Mouse (Mus musculus) large intestine, adult 2 months (tissue): ENCODE data around the gene Ugt2a3. TPM values are rescaled to one million over a fixed set of nuclear protein-coding genes. Genes with fewer than 3 reads are reported as not detected.
"Not testable (repeated sequence)": the region's sequence is repeated elsewhere in the genome, so short reads cannot be mapped to it uniquely, and the experiment has no call there.

Experiments
- DNase-seq: peaks from one replicate; pipeline ENCODE4 v3.0.0-alpha.2; 2012; ENCODE audit warnings: low read depth, low spot score
- WGBS: fragments of 180-500 bp; shearing (Covaris S2); methylation state at CpG from one replicate; pipeline ENCODE4 v1.1.7; 2018; 5-methylcytosine and 5-hydroxymethylcytosine counted together
- polyA plus RNA-seq: library from polyadenylated mRNA; depleted of rRNA; stranded (reverse); fragments of >200 nt; gene quantifications from 2 replicates; pipeline ENCODE4 v1.2.3, GENCODE M21; 2012; rRNA removed

Gene Ugt2a3
- 2.2 and 18.9 TPM in 2 replicates for polyA plus RNA-seq

DNA sequence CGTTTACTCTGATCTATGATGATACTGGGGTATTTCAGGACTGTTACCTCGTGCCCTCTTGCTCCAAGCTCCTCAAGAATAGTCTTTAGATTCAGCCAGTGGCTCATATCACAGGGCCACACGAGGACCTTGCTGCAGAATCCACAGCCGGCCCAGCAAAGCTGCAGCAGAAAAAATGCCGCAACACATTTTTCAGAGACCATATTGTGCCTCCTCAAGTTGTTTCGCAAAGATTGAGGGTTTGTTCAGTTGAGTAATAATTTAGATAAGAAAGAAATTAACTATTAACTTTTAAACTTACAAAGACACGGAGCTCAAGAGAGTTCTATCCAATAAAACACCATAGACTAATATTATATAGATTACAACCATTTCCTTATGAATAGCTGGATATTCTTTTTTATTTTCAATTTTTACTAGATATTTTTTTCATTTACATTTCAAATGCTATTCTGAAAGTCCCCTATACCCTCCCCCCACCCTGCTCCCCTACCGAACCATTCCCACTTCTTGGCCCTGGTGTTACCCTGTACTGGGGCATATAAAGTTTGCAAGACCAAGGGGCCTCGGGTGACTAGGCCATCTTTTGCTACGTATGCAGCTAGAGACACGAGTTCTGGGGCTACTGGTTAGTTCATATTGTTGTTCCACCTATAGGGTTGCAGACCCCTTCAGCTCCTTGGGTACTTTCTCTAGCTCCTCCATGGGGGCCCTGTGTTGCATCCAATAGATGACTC lies at the start of gene Ugt2a3:
Ugt2a3 (minus strand) TSS at position 235 of the 737 bp plus-strand sequence.
- WGBS = 37% methylated on average over 11 of the region's 11 CpGs
- no peak for DNase-seq

DNA sequence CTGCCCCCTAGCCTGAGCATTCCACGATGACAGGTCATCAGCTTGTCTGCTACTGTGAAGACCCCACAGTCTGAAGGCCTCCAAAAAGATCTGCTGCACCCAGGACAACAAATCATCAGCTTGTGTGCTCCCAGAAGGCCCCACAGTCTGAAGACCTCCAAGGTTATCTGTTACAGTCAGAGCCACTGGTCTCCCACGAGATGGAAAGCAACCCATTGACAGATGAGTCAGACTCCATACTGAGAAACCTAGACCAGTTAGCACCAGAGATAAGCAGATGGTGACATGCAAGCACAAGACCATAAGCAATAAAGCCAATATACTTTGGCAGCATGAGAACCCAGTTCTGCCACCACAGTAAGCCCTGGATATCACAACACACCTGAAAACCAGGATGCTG lies 43.2 kb upstream of the Ugt2a3 start:
- WGBS = 55% methylated on average over 2 of the region's 2 CpGs
- DNase-seq = no peak

DNA sequence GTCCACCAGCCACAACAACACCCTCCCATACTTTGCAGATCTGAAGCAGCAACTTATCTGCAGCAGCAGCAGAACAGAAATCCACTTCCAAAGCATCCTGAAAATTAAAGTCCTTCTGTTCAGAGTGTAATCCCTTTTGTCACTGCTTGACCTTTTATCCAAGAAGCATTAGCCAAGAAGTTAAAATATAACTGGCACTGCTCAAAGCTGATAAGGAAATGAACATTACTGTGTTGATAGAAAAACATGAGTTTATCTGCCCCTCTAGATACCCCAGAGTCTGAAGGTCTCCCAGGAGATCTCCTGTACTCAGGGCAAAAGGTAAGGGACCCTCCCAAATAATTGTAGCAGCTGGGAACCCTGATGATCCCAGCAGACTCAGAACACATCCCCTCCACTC lies 42.8 kb upstream of the Ugt2a3 start:
- DNase-seq = no peak

DNA sequence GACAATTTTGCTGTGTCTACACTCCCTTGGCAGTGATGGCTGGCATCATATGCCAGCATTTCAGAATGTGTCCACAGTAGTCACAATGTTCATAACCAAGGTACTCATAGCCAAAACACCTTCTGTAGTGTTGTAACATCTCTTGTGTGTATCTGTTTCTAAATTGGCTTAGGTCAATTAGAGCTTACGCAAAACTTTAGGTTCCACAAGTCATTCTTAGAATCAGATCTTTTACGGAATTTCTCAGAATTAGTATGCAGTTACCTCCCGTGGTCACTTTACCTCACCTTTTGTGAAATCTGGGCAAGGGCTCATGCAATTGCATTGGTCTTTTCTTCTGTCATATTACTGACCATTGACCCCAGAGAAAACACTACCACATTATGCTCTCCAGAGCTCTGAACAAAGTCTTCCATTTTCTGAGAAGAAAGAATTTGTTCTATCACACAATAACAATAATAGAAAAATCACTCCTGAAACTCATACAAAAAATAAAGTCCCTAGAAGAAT lies 38.9 kb upstream of the Ugt2a3 start:
- 90% methylated on average over 3 of the region's 3 CpGs for WGBS
- no peak for DNase-seq

DNA sequence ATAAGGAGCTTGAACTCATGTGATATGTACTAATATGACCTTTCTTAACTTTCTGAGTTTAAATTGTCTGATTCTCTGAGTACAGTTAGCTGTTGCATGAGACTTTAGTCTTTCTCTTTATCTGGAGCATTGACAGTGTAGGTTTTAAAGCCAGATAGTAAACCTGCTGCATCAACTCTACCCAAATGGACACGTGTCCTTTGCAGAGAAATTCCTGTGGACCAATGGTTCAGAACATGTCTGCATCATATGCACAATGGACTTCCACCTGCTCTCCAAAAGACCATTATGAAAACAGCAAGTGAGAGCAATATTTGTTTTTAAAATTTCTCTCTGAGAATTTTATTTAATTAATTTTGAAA lies 36.5 kb upstream of the Ugt2a3 start:
- no peak for DNase-seq
- WGBS = 46% methylated on average over 1 of the region's 1 CpGs

DNA sequence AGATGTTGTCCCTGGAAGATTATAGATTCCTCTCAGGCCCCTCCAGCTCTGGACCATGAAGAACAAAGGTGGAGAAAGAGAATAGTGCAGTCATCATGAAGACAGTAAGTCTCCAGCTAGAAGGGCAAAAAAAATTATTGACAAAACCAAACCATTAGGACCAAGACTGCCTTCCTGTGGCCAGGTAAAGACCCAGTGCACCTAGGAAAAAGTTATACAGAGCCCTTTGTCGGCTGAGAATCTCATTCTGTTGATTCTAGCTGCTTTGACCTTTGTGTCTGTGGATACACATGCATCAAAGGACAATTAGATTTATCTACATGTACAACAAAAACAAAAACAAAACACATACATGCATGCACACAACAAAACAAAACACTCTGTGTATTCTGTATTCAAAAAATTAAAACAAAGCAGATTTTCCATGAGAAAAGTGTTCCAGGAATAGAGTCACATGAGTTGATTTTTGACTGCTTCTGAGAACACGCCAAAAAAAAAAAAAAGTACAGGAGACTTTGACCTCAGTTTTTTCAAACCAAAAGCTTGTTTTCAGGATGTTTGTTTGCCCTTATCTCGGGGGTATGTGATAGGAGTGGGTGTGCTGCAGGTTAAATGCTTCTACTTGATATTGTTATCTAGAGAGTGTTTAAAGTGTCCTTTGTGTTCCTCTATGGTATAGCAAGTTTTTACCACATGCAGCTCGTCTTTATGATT lies 36.0 kb upstream of the Ugt2a3 start:
- 16% methylated on average over 4 of the region's 4 CpGs for WGBS
- not testable (repeated sequence) for DNase-seq

DNA sequence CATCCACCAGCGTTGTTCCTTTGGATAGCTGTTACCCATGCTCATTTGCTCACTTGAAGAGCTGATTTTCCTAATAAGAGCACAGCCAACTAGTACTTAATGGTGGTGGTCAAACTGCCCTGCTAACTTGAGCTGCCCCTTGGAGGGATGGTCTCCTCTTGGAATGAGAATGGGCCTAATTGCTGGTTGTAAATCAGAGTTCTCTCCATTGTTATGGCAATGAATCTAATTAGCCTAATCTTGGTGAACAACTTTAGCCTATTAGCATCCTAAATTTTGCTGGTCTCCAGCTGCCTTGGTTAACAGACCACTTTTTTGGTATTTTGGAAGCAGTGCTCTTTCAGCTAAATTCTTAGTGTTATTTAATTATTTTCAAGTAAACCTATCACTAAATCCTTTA lies 13.4 kb upstream of the Ugt2a3 start:
- DNase-seq = no peak
- 43% methylated on average over 1 of the region's 1 CpGs for WGBS

DNA sequence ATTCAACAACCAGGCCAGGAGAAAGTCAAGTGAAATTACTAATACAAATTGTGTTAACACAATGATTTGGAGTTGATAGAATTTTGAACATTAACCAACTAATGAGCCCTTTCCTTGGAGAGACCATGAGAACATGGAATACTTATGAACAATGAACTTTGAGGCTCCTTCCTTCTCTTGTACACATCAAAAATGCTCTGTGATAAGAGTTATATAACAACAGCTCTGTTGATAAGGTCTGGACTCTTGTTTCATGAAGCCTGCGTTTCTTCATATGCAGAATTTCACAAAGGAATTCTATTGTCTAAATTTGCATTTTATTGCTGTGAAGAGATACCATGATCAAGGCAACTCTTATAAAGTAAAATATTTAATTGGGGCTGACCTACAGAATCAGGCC lies 12.2 kb upstream of the Ugt2a3 start:
- DNase-seq = not testable (repeated sequence)
- whole genome bisulfite sequencing = 68% methylated on average over 1 of the region's 1 CpGs

DNA sequence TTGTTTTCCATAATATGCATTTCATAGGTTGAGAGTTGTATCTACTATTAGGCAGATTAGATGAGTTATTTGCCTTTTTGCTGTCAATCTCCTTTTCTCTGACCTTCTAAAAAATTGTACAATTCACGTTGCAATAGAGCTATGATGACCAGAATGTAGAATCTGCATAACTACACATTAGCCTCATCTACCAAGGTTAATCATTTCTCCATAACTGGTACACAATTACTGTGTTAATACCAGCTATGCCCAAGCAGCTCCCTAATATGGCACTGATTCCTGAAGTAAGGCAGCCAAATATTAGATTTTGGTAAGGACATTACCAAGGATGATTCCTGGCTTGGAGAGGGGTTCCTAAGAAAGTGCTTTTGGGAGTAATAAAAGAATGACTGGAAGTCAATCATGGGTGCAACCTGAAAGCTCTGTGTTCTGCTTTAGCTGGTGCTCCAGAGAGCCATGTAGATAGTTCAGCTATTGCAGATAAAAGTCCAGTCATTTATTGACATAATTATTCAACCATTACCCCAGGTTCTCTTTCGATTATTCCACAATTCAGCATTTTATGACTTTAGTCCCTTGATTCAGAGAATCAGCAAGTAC lies 10.6 kb upstream of the Ugt2a3 start:
- not testable (repeated sequence) for DNase-seq
- WGBS = 43% methylated on average over 2 of the region's 2 CpGs

DNA sequence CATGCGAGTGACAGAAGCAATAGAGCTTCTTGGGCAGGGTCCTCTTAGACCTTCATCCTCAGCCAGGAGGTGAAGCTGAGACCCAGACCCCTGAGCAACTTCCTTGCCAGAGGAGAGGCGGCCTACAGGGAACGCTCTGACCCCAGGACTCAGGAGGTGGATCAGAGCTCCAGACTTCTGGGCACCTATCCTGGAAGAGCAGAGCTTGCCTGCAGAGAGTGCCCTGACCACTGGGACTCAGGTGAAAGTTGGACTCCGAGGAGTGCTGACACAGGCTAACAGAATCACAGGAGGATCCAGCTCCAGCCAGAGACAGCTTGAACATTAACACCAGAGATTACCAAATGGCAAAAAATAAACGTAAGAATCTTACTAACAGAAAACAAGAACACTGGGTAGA lies 3.5 kb upstream of the Ugt2a3 start:
- DNase-seq = no peak
- 86% methylated on average over 5 of the region's 5 CpGs for WGBS

DNA sequence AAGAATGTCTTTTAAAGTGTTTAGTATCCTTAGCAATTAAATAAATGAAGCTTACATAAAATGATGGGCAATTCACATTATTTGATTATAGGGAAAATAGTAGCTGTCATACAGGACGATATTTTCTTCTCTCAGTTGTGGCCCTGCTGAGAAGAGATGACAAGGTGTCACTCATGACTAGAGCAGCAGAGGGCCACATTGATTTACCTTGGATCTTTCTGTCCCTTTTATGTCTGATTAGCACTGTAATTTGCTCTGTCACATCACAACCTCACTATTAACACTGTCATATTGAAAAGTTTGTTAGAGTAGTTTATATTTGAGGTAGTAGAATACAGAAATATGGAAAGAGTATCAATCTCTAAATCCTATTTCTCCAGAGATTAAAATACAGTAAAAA lies 1.8 kb downstream of the Ugt2a3 start:
- no peak for DNase-seq
- 70% methylated on average over 1 of the region's 1 CpGs for WGBS

DNA sequence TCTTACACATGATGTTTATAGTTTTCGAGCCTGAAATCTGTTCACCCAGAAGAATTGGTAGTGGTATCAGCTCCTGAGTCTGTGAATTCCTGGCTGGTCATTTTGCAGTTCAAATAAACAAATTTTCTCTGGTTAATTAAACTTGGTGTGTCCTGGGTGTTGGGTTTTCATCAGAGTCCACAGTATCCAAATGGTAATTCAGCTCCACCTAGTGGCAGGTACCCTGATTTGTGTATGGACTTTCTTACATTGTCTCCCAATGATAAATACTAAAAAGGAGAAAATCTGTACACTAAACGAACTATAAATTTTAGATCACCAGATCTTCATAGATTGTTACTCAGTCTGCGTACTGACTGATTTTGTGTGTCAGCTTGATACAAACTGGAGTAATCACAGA lies 3.4 kb downstream of the Ugt2a3 start:
- 59% methylated on average over 3 of the region's 3 CpGs for WGBS

DNA sequence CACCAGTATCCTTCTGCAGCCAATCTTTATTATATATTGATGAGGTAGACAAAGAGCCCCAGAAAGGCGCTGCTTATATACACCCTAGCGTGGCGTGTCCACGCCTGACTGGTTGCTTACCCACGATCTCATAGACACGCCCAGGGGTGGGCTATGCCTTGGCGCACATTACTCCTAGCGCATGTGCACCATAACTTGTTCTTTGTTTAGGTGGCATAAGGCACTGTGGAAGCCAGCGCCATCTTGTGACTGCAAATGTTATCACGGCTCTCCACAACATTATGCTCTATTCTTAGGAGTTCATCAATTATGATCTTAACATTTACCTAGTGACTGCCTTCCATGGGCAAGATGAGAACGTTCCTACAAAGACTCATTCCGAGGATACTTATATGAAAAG lies 25.6 kb downstream of the Ugt2a3 start:
- 93% methylated on average over 12 of the region's 12 CpGs for WGBS
- no peak for DNase-seq

More for the DNA sequence above, 3.4 kb downstream of the Ugt2a3 start:
- peak; percentile 7 for DNase-seq

DNA sequence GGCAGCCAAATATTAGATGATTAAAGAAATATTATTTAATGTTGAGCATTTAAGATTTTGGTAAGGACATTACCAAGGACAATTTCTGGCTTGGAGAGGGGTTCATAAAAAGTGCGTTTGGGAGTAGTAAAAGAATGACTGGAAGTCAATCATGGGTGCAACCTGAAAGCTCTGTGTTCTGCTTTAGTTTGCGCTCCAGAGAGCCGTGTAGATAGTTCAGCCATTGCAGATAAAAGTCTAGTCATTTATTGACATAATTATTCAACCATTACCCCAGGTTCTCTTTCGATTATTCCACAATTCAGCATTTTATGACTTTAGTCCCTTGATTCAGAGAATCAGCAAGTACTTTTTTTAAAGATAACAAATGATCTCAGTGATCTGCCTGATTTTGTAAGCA lies 50.8 kb downstream of the Ugt2a3 start:
- DNase-seq = not testable (repeated sequence)

DNA sequence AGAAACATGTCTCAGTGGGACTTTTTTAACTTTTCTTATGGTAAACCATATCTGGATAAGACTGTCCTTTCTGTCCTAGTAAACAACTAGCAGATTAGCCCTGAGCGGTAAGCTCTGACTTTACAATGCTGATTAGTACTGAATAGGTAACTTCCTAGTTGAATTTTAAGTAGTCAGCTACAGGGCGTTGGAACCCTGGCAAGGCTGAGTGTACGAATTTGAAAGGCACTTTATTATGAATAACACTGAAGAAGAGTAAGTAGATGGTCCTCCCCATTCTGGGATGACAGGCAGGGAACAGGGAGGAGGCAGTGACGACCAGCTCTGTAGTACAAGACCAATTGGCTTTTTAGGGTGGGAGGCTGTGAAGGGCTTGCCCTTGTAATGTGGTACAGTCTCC lies 61.0 kb downstream of the Ugt2a3 start:
- WGBS = 80% methylated on average over 4 of the region's 4 CpGs
- DNase-seq = not testable (repeated sequence)

More for the DNA sequence above, 50.8 kb downstream of the Ugt2a3 start:
- WGBS = 62% methylated on average over 4 of the region's 4 CpGs

DNA sequence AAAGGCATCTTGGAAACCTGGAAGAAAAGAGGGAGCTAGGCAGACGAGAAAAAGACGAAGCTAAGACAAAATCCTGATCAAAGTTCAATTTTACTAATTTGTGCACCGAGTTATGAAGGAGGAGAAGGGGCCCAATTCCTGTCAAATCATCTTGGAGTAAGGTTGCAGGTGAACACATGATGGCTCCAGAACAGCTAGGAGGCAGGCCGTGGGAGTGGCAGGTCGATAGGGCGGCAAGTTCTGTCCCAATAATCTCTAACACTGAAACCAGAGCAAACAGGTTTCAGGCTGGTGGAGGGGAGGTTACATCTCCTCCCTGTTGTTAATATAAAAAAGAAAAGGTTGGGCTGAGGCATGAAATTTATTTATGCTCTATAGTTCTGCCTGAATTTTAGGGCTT lies 61.4 kb downstream of the Ugt2a3 start:
- 74% methylated on average over 6 of the region's 6 CpGs for WGBS
- no peak for DNase-seq

Other genes with a start within 250 kb of the Ugt2a3 start
- gene Ugt2b36, start 244.6 kb downstream of the Ugt2a3 start, polyA plus RNA-seq = 3.5 and 5.2 TPM in 2 replicates
- 3.3 and 6.9 TPM in 2 replicates for gene Ugt2b5, start 196.9 kb downstream of the Ugt2a3 start, polyA plus RNA-seq
- not detected in 2 replicates for gene Ugt2b37, start 82.4 kb downstream of the Ugt2a3 start, polyA plus RNA-seq
- gene Ugt2b38, start 87.0 kb upstream of the Ugt2a3 start, polyA plus RNA-seq = not detected in 2 replicates
- gene Ugt2a2, start 145.1 kb upstream of the Ugt2a3 start, polyA plus RNA-seq = 0.16 TPM in 1 of 2 replicates, not detected in the other
- gene Gm43638, start 149.6 kb upstream of the Ugt2a3 start, polyA plus RNA-seq = not detected in 2 replicates
- gene Ugt2a1, start 153.7 kb upstream of the Ugt2a3 start, polyA plus RNA-seq = not detected in 2 replicates
- gene Sult1b1, start 201.0 kb upstream of the Ugt2a3 start, polyA plus RNA-seq = 24.4 and 43.2 TPM in 2 replicates
- gene Sult1d1, start 231.8 kb upstream of the Ugt2a3 start, polyA plus RNA-seq = 9.2 and 15.8 TPM in 2 replicates